Mouse (Mus musculus): Measurements from ENCODE around the gene Ube4b. TPM values are rescaled to one million over a fixed set of nuclear protein-coding genes. Genes with fewer than 3 reads are reported as not detected.
"Not testable (repeated sequence)": the region's sequence is repeated elsewhere in the genome, so short reads cannot be mapped to it uniquely, and the experiment has no call there.

Ube4b gene
- polyA plus RNA-seq, 1 experiment from 2014 or later: 29.6 TPM

DNA sequence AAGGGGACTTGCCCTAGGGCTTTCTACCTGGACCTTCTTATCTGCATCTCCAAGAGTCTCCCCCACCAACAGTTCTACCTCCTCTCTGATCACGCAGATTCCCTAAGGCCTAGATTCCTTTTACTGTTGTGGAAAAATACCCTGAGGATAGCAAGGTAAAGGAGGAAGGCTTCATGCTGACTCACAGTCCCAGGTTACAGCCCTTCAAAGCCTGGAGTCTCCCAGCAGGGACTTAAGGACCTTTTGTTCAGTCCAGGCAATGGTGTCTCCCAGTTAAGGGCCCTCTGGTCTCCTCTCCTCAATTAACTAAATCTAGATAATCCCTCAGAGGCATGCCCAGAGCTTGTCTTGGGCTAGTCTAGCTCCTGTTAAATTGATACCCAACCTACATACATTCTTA, 19.8 kb upstream of the Ube4b start:
- no peak overlapping the region for H3K4me3 ChIP-seq (ENCODE audit: control insufficient read depth in 1 of 2, insufficient read depth in 1 of 2, low read depth in 1 of 2, low read length in 2 of 2)
- H3K4me2 ChIP-seq (ENCODE audit: low read length): peak overlapping the region; percentile 67; the same call in 1 of the 2 replicates
- no peaks in the 10 kb centered on the region for H3K36me3 ChIP-seq (ENCODE audit: control insufficient read depth, insufficient read depth, low read length)
- no peak for ATAC-seq (ENCODE audit: insufficient number of reproducible peaks, insufficient read depth, low FRiP score, low read depth)
- WGBS: 40% methylated on average over 1 of the region's 1 CpGs
- peaks cover 9 to 20% of the 10 kb centered on the region in 2 experiments for H3K4me1 ChIP-seq (ENCODE audit: control insufficient read depth in 2 of 2, insufficient read depth in 2 of 2, low read length in 2 of 2)
- H3K27ac ChIP-seq (replicated peaks in 1 of 2; ENCODE audit: control insufficient read depth in 1 of 2, insufficient read depth in 1 of 2, low read depth in 2 of 2, low read length in 2 of 2): peak overlapping the region; percentile 63 to 84
- H3K9me3 ChIP-seq (ENCODE audit: control insufficient read depth, low read length): no peaks in the 10 kb centered on the region
- no peak overlapping the region for H3K9ac ChIP-seq (ENCODE audit: low read length)
- no peaks in the 10 kb centered on the region for H3K27me3 ChIP-seq (ENCODE audit: control insufficient read depth, insufficient read depth, low read length)

DNA sequence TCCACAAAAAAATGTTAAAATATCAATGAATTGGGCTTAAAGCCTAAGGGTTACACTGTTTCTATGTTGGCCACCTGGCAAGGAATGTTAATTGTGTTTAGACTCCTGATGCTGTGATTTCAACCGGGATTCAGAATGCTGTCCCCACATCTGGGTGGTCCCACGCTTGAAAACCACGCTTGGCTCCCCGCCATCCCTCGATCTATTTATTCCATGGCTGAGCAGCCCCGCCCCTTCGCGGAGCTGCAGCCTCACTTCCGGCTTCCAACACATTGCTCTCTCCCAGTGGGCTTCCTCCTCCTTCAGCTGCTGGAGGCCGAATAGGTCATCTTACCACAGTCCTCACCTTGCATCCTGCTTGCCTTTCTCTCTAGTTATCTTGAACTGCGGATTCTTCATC, 19.3 kb upstream of the Ube4b start:
- H3K9me3 ChIP-seq (ENCODE audit: control insufficient read depth, low read length): no peaks in the 10 kb centered on the region
- H3K4me1 ChIP-seq (ENCODE audit: control insufficient read depth in 2 of 2, insufficient read depth in 2 of 2, low read length in 2 of 2): peaks cover 9 to 20% of the 10 kb centered on the region in 2 experiments
- 2% methylated on average over 11 of the region's 11 CpGs for WGBS
- no peaks in the 10 kb centered on the region for H3K36me3 ChIP-seq (ENCODE audit: control insufficient read depth, insufficient read depth, low read length)
- peak overlapping the region; percentile 71 for H3K9ac ChIP-seq (ENCODE audit: low read length)
- H3K27me3 ChIP-seq (ENCODE audit: control insufficient read depth, insufficient read depth, low read length): no peaks in the 10 kb centered on the region
- ATAC-seq (ENCODE audit: insufficient number of reproducible peaks, insufficient read depth, low FRiP score, low read depth): peak; percentile 37; the same call in 1 of the 2 replicates
- H3K4me3 ChIP-seq (ENCODE audit: control insufficient read depth in 1 of 2, insufficient read depth in 1 of 2, low read depth in 1 of 2, low read length in 2 of 2): peak overlapping the region in 1 of 2 experiments; percentile 29; a peak in 3 of 4 replicates
- peak overlapping the region; percentile 67 for H3K4me2 ChIP-seq (ENCODE audit: low read length)
- H3K27ac ChIP-seq (replicated peaks in 1 of 2; ENCODE audit: control insufficient read depth in 1 of 2, insufficient read depth in 1 of 2, low read depth in 2 of 2, low read length in 2 of 2): peak overlapping the region; percentile 84 to 92

- Histone ChIP-seq H3K36me3 (ENCODE audit: control insufficient read depth, insufficient read depth, low read length) (no peaks in the 10 kb centered on the region), H3K4me3 (ENCODE audit: control insufficient read depth in 1 of 2, insufficient read depth in 1 of 2, low read depth in 1 of 2, low read length in 2 of 2) (peak overlapping the region; percentile 29 to 37), H3K27me3 (ENCODE audit: control insufficient read depth, insufficient read depth, low read length) (no peaks in the 10 kb centered on the region), H3K4me2 (ENCODE audit: low read length) (peak overlapping the region; percentile 67), H3K9me3 (ENCODE audit: control insufficient read depth, low read length) (no peaks in the 10 kb centered on the region), H3K9ac (ENCODE audit: low read length) (peak overlapping the region; percentile 71), H3K4me1 (ENCODE audit: control insufficient read depth in 2 of 2, insufficient read depth in 2 of 2, low read length in 2 of 2) (peaks cover 9 to 20% of the 10 kb centered on the region in 2 experiments), H3K27ac (replicated peaks in 1 of 2; ENCODE audit: control insufficient read depth in 1 of 2, insufficient read depth in 1 of 2, low read depth in 2 of 2, low read length in 2 of 2) (peak overlapping the region; percentile 84 to 92)
- ATAC-seq (ENCODE audit: insufficient number of reproducible peaks, insufficient read depth, low FRiP score, low read depth): peak; percentile 92
- WGBS: under 1% methylated on average over 36 of the region's 36 CpGs
These were observed 18.6 kb upstream of the Ube4b start for GRCm38 (mm10) chr4:149444964-149445701.

GRCm38 (mm10) chr4:149444465-149444864, 17.9 kb upstream of the Ube4b start:
- peaks cover 9 to 20% of the 10 kb centered on the region in 2 experiments for H3K4me1 ChIP-seq (ENCODE audit: control insufficient read depth in 2 of 2, insufficient read depth in 2 of 2, low read length in 2 of 2)
- H3K27ac ChIP-seq (replicated peaks in 1 of 2; ENCODE audit: control insufficient read depth in 1 of 2, insufficient read depth in 1 of 2, low read depth in 2 of 2, low read length in 2 of 2): peak overlapping the region in 1 of 2 experiments; percentile 84; a peak in 3 of 4 replicates
- WGBS: 40% methylated on average over 1 of the region's 1 CpGs
- H3K27me3 ChIP-seq (ENCODE audit: control insufficient read depth, insufficient read depth, low read length): no peaks in the 10 kb centered on the region
- peak overlapping the region; percentile 71 for H3K9ac ChIP-seq (ENCODE audit: low read length)
- H3K4me2 ChIP-seq (ENCODE audit: low read length): no peak overlapping the region
- ATAC-seq (ENCODE audit: insufficient number of reproducible peaks, insufficient read depth, low FRiP score, low read depth): no peak
- H3K9me3 ChIP-seq (ENCODE audit: control insufficient read depth, low read length): no peaks in the 10 kb centered on the region
- no peaks in the 10 kb centered on the region for H3K36me3 ChIP-seq (ENCODE audit: control insufficient read depth, insufficient read depth, low read length)
- no peak overlapping the region for H3K4me3 ChIP-seq (ENCODE audit: control insufficient read depth in 1 of 2, insufficient read depth in 1 of 2, low read depth in 1 of 2, low read length in 2 of 2)

DNA sequence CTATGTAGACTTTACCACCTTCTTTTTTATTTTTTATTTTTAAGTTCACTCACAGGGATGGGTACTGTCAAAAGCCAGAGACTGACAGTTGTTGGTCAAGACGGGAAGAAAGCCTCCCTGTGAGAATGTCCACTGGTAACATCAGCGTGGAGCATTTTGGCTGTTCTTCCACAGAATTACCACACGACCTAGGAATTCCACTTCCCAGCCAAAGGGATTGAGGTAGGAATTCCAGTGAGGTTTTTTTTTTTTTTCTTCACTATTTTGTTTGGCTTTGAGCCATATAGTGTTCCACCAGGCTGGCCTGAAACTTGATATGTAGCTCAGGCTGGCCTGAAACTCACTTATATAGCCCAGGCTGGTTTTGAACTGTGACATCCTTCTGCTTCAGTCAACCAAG, 15.9 kb upstream of the Ube4b start:
- 15% methylated on average over 3 of the region's 3 CpGs for WGBS
- no peak for ATAC-seq (ENCODE audit: insufficient number of reproducible peaks, insufficient read depth, low FRiP score, low read depth)
- Histone ChIP-seq H3K27me3 (ENCODE audit: control insufficient read depth, insufficient read depth, low read length) (no peaks in the 10 kb centered on the region), H3K4me1 (ENCODE audit: control insufficient read depth in 2 of 2, insufficient read depth in 2 of 2, low read length in 2 of 2) (peaks cover 9 to 20% of the 10 kb centered on the region in 2 experiments), H3K4me3 (ENCODE audit: control insufficient read depth in 1 of 2, insufficient read depth in 1 of 2, low read depth in 1 of 2, low read length in 2 of 2) (no peak overlapping the region), H3K9ac (ENCODE audit: low read length) (no peak overlapping the region), H3K4me2 (ENCODE audit: low read length) (no peak overlapping the region), H3K27ac (replicated peaks in 1 of 2; ENCODE audit: control insufficient read depth in 1 of 2, insufficient read depth in 1 of 2, low read depth in 2 of 2, low read length in 2 of 2) (peak overlapping the region; percentile 14 to 45; a peak in 2 of 4 replicates), H3K9me3 (ENCODE audit: control insufficient read depth, low read length) (no peaks in the 10 kb centered on the region), H3K36me3 (ENCODE audit: control insufficient read depth, insufficient read depth, low read length) (no peaks in the 10 kb centered on the region)

- H3K36me3 ChIP-seq (ENCODE audit: control insufficient read depth, insufficient read depth, low read length): no peaks in the 10 kb centered on the region
- H3K4me1 ChIP-seq (ENCODE audit: control insufficient read depth in 2 of 2, insufficient read depth in 2 of 2, low read length in 2 of 2): peaks cover 5 to 16% of the 10 kb centered on the region in 2 experiments
- H3K9ac ChIP-seq (ENCODE audit: low read length): no peak overlapping the region
- H3K4me3 ChIP-seq (ENCODE audit: control insufficient read depth in 1 of 2, insufficient read depth in 1 of 2, low read depth in 1 of 2, low read length in 2 of 2): no peak overlapping the region
- WGBS: 74% methylated on average over 8 of the region's 8 CpGs
- no peak overlapping the region for H3K4me2 ChIP-seq (ENCODE audit: low read length)
- no peaks in the 10 kb centered on the region for H3K27me3 ChIP-seq (ENCODE audit: control insufficient read depth, insufficient read depth, low read length)
- no peak for ATAC-seq (ENCODE audit: insufficient number of reproducible peaks, insufficient read depth, low FRiP score, low read depth)
- no peak overlapping the region for H3K27ac ChIP-seq (replicated peaks in 1 of 2; ENCODE audit: control insufficient read depth in 1 of 2, insufficient read depth in 1 of 2, low read depth in 2 of 2, low read length in 2 of 2)
- H3K9me3 ChIP-seq (ENCODE audit: control insufficient read depth, low read length): no peaks in the 10 kb centered on the region
These were observed 14.0 kb upstream of the Ube4b start for GRCm38 (mm10) chr4:149440576-149440975.

- H3K27me3 ChIP-seq (ENCODE audit: control insufficient read depth, insufficient read depth, low read length); H3K4me2 ChIP-seq (ENCODE audit: low read length); H3K36me3 ChIP-seq (ENCODE audit: control insufficient read depth, insufficient read depth, low read length); H3K9ac ChIP-seq (ENCODE audit: low read length); H3K4me1 ChIP-seq (ENCODE audit: control insufficient read depth in 2 of 2, insufficient read depth in 2 of 2, low read length in 2 of 2); H3K4me3 ChIP-seq (ENCODE audit: control insufficient read depth in 1 of 2, insufficient read depth in 1 of 2, low read depth in 1 of 2, low read length in 2 of 2); ATAC-seq (ENCODE audit: insufficient number of reproducible peaks, insufficient read depth, low FRiP score, low read depth); H3K27ac ChIP-seq (replicated peaks in 1 of 2; ENCODE audit: control insufficient read depth in 1 of 2, insufficient read depth in 1 of 2, low read depth in 2 of 2, low read length in 2 of 2); H3K9me3 ChIP-seq (ENCODE audit: control insufficient read depth, low read length): not testable (repeated sequence)
- WGBS: 51% methylated on average over 1 of the region's 1 CpGs
These were observed 5.3 kb upstream of the Ube4b start for GRCm38 (mm10) chr4:149431887-149432286.
